Mouse (Mus musculus) lung, embryonic 15.5 days (tissue): ENCODE results near the gene Gfpt1. TPM values are rescaled to one million over a fixed set of nuclear protein-coding genes. Genes with fewer than 3 reads are reported as not detected.

Source experiments
- ATAC-seq: fragments of 200-750 bp; cut with Nextera tagmentation; 2 replicates; pipeline ENCODE4 v1.8.0; 2017; ENCODE audit warnings: moderate number of reproducible peaks, borderline replicate concordance; ENCODE audit not compliant: low FRiP score, low TSS enrichment; ENCODE audit errors: extremely low read depth
- H3K27ac ChIP-seq: fragments of 300-500 bp; sonication (generic); 2 replicates; pipeline ENCODE4 v1.5.1; 2015; ENCODE audit warnings: moderate library complexity, mild to moderate bottlenecking, inconsistent platforms
- H3K27me3 ChIP-seq: fragments of 300-500 bp; sonication (generic); 2 replicates; pipeline ENCODE4 v1.6.1; 2015; ENCODE audit warnings: inconsistent platforms
- H3K36me3 ChIP-seq: fragments of 300-500 bp; sonication (generic); 2 replicates; pipeline ENCODE4 v1.6.1; 2015; ENCODE audit warnings: inconsistent platforms
- H3K4me1 ChIP-seq: fragments of 300-500 bp; sonication (generic); 2 replicates; pipeline ENCODE4 v1.6.1; 2015; ENCODE audit warnings: inconsistent platforms
- H3K4me2 ChIP-seq: fragments of 300-500 bp; sonication (generic); 2 replicates; pipeline ENCODE4 v1.6.1; 2015; ENCODE audit warnings: inconsistent platforms, mild to moderate bottlenecking, moderate library complexity
- H3K4me3 ChIP-seq: fragments of 300-500 bp; sonication (generic); 2 replicates; pipeline ENCODE4 v1.5.1; 2015; ENCODE audit warnings: mild to moderate bottlenecking, inconsistent platforms
- H3K9ac ChIP-seq: fragments of 300-500 bp; sonication (generic); 2 replicates; pipeline ENCODE4 v1.6.1; 2015; ENCODE audit warnings: inconsistent platforms
- H3K9me3 ChIP-seq: fragments of 300-500 bp; sonication (generic); 2 replicates; pipeline ENCODE4 v1.6.1; 2016; ENCODE audit warnings: inconsistent platforms
- WGBS: fragments of 180-500 bp; shearing (Covaris S2); methylation state at CpG from one replicate; pipeline ENCODE4 v1.1.7; 2015; 5-methylcytosine and 5-hydroxymethylcytosine counted together
- polyA plus RNA-seq: library from polyadenylated mRNA; unstranded; fragments of >200 nt; fragmentation: Nextera tagmentation; extraction: Ambion mirVana; gene quantifications from 2 replicates; pipeline ENCODE4 v1.2.1, GENCODE M21; 2015

The Gfpt1 gene
- polyA plus RNA-seq, 1 experiment from 2014 or later: 20.5 TPM

DNA sequence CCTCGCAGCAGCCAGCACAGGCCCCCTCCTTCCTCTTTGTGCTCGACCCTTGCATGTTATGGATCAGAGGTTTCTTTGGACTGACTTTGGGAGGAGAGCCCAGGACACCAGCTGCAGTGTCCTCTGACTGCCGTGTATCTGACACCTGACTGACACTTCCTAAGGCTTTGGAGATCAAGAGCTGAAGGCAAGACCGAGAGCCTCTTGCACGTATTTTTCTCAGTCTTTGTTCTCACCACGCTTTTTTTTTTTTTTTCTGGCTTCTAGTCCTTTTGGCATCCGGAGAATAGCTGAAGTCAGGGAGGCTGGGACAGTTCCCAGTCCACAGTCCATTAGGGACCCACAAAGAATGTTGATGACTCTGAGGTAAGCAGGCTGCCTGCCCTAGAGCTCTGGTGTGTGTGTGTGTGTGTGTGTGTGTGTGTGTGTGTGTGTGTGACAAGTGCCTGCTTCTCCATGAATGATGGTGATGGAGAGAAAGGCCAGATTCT lies 59.8 kb downstream of the Gfpt1 start:
- H3K9me3 ChIP-seq: no peaks in the 10 kb centered on the region
- no peak for ATAC-seq
- H3K27me3 ChIP-seq: no peaks in the 10 kb centered on the region
- H3K9ac ChIP-seq: no peak overlapping the region
- no peak overlapping the region for H3K4me3 ChIP-seq
- 23% methylated on average over 7 of the region's 7 CpGs for WGBS
- no peaks in the 10 kb centered on the region for H3K36me3 ChIP-seq
- no peak overlapping the region for H3K4me2 ChIP-seq
- H3K27ac ChIP-seq: peak overlapping the region; percentile 57
- H3K4me1 ChIP-seq: peaks cover 41% of the 10 kb centered on the region

DNA sequence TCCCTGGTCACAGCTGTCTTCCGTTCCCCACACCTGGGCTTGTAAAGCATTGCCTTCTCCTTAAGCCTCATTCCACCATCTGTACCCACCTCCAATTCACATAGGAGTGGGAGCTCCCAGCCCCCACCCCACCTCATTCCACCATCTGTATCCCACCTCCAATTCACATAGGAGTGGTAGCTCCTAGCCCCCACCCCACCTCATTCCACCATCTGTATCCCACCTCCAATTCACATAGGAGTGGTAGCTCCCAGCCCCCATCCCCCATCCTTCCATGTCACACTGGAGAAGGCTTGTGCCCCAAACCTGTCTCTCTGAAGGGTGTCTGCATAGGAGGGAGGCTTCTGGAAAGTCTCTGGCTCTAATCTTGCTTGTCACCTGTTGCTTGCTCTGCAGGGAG lies 60.7 kb downstream of the Gfpt1 start:
- WGBS: 86% methylated on average over 1 of the region's 1 CpGs
- H3K36me3 ChIP-seq: no peaks in the 10 kb centered on the region
- ATAC-seq: no peak
- no peak overlapping the region for H3K9ac ChIP-seq
- no peak overlapping the region for H3K4me3 ChIP-seq
- H3K9me3 ChIP-seq: no peaks in the 10 kb centered on the region
- H3K27me3 ChIP-seq: no peaks in the 10 kb centered on the region
- H3K4me1 ChIP-seq: peaks cover 41% of the 10 kb centered on the region
- no peak overlapping the region for H3K27ac ChIP-seq
- H3K4me2 ChIP-seq: no peak overlapping the region

DNA sequence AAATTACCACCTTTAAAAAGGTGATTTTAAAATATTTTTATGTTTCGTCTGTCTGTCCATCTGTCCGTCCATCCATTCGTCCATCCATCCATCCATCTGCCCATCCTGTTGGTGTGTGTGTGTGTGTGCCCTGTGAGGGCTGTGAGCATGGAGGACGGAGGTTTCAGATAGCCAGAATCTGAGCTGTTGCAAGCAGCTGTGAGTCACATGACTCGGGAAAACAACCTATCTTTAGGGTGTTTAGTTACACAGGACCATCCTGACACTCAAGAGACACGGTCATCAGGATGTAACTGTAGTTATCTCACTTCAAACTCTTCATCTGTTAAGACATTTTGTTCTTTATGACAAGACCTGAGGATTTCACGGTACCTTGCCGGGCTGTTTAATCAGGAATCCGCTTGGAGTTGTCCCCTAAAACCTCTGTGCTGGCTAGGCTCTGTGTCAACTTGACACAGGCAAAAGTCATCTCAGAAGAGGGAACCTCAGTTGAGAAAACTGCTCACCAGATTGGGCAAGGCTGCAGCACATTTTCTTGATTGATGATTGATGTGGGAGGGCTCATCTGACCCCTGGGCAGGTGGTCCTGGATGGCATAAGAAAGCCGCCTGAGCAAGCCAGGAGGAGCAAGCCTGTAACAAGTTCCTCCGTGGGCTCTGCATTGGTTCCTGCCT lies 61.6 kb downstream of the Gfpt1 start, which contains the start of gene D6Ertd527e:
D6Ertd527e (plus strand) TSS at position 624 of the 674 bp plus-strand sequence.
- H3K4me3 ChIP-seq: no peak within 1 kb of the TSS
- ATAC-seq: no peak
- no peak within 1 kb of the TSS for H3K4me2 ChIP-seq
- peaks cover 37% of the 10 kb centered on the region for H3K4me1 ChIP-seq
- no peaks in the 10 kb centered on the region for H3K36me3 ChIP-seq
- H3K9ac ChIP-seq: no peak within 1 kb of the TSS
- H3K9me3 ChIP-seq: no peaks in the 10 kb centered on the region
- WGBS: 70% methylated on average over 11 of the region's 11 CpGs
- H3K27me3 ChIP-seq: no peaks in the 10 kb centered on the region
- H3K27ac ChIP-seq: no peak within 1 kb of the TSS

DNA sequence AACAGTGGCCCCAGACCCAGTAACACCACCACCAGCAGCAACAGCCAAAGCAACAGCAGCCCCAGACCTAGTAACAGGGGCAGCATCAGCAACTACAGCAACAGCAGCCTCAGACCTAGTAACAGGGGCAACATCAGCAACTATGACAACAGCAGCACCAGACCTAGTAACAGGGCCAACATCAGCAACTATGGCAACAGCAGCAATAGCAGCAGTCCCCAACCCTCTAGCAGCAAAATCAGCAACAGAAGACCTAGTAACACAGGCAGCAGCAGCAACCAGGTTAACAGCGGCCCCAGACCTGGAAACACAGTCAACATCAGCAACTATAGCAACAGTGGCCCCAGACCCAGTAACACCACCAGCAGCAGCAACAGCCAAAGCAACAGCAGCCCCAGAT lies 68.8 kb downstream of the Gfpt1 start:
- WGBS: 91% methylated on average over 1 of the region's 1 CpGs
- no peak for ATAC-seq
- no peaks in the 10 kb centered on the region for H3K9me3 ChIP-seq

DNA sequence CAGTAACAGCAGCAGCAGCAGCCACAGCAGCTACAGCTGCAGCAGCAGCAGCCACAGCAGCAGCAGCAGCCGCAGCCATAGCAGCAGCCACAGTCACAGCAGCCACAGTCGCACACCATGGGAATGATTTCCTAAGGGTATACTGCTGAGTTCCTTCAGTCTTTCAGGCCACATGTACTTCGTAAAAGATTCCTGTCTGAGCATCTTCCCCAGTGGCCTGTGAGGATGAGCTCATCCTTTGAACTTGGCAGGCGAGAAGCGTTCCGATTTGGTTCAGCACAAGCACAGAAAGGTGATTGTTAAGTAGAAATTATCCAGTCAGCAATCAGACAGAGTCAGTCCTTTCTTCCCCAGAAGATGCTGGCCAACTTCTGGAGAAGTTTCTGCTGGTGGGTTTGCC lies 69.5 kb downstream of the Gfpt1 start:
- no peaks in the 10 kb centered on the region for H3K27me3 ChIP-seq
- no peaks in the 10 kb centered on the region for H3K36me3 ChIP-seq
- H3K27ac ChIP-seq: no peak overlapping the region
- 80% methylated on average over 6 of the region's 6 CpGs for WGBS
- ATAC-seq: no peak
- H3K4me2 ChIP-seq: no peak overlapping the region
- no peak overlapping the region for H3K4me3 ChIP-seq
- H3K9ac ChIP-seq: no peak overlapping the region
- no peaks in the 10 kb centered on the region for H3K4me1 ChIP-seq
- H3K9me3 ChIP-seq: no peaks in the 10 kb centered on the region

More for the DNA sequence above, 68.8 kb downstream of the Gfpt1 start:
- H3K4me2 ChIP-seq: no peak overlapping the region
- H3K27ac ChIP-seq: no peak overlapping the region
- H3K4me3 ChIP-seq: no peak overlapping the region
- no peaks in the 10 kb centered on the region for H3K4me1 ChIP-seq
- H3K27me3 ChIP-seq: no peaks in the 10 kb centered on the region
- no peaks in the 10 kb centered on the region for H3K36me3 ChIP-seq
- H3K9ac ChIP-seq: no peak overlapping the region

DNA sequence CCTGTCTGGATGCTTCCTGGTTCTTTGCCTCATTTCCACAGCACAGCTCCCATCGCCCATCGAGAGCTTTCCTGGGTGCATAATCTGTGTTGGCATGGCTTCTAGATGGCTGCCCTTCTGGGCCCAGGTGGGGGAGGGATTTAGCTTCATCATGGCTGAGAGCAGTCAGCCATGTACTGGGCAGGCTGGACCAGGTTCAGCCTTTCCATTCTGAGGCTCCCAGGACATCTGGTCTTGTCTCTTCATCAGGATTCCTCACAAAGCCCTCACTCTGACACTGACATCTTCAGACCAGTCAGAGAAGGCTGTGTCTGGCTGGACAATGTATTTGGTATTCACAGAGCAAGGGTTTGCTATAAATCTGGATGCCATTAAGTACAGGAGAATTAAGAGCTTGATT lies 73.3 kb downstream of the Gfpt1 start:
- H3K27me3 ChIP-seq: no peaks in the 10 kb centered on the region
- H3K9me3 ChIP-seq: no peaks in the 10 kb centered on the region
- H3K27ac ChIP-seq: no peak overlapping the region
- no peak for ATAC-seq
- no peak overlapping the region for H3K4me2 ChIP-seq
- 90% methylated on average over 2 of the region's 2 CpGs for WGBS
- H3K36me3 ChIP-seq: no peaks in the 10 kb centered on the region
- no peak overlapping the region for H3K4me3 ChIP-seq
- H3K4me1 ChIP-seq: peaks cover 9% of the 10 kb centered on the region; the same call in 1 of the 2 replicates
- H3K9ac ChIP-seq: no peak overlapping the region

DNA sequence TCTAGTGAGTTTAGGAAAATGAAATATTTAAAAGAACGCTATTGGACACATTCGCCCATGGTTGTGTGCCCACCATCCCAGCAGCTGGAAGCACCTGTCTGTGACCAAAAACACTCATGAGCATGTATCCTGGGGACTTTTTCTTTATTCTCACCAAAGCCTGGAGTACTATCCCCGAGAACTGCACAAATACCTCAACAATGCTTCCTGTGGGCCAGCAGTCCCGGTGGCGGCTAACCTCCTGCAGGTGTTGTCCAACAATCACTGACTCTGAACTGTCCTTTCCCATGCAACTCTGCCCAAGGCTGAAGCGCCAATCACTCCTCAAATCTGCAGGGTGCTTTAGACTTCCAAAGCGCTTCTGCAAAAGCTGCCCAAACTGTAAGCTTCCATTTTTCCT lies 74.0 kb downstream of the Gfpt1 start:
- no peak for ATAC-seq
- Histone ChIP-seq H3K9me3 (no peaks in the 10 kb centered on the region), H3K27ac (no peak overlapping the region), H3K4me3 (no peak overlapping the region), H3K36me3 (no peaks in the 10 kb centered on the region), H3K9ac (no peak overlapping the region), H3K4me1 (peaks cover 9% of the 10 kb centered on the region; the same call in 1 of the 2 replicates), H3K4me2 (no peak overlapping the region), H3K27me3 (no peaks in the 10 kb centered on the region)
- WGBS: 79% methylated on average over 7 of the region's 7 CpGs

DNA sequence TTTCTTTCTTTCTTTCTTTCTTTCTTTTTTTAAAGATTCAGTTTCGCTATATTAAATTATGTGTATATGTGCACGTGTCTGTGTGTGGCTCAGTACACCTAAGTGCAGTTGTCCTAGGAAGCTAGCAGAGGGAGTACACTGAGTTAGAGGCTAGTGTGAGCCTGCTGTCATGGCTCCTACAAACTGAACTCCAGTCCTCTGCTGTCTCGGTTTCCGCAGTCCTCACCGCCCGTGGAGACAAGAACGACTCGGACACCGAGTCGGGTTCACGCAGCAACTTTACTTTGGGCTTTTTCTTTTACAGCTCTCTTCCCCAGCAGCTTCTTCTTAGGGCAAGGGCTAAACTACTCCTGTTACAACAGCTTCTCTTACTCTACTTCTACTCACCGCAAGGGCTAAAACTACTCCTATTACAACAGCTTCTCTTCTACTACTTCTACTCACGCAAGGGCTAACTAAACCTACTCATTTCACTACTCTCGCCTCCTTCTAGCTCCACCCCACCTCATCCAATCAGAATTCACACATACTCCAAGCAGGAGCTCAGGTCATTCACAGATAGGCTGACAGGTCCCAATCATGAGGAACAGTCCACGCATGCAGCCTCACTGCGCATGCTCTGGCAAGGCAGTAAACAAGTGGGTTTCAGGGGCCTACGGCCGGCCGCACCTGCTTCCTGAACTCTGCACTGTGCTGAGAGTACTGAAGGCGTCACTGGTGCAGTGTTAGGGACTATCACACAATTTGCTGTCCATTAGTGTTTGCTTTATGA lies 76.6 kb downstream of the Gfpt1 start:
- peak; percentile 55; the same call in 1 of the 2 replicates for ATAC-seq
- no peak overlapping the region for H3K4me2 ChIP-seq
- H3K27me3 ChIP-seq: no peaks in the 10 kb centered on the region
- 74% methylated on average over 20 of the region's 20 CpGs for WGBS
- no peaks in the 10 kb centered on the region for H3K36me3 ChIP-seq
- no peaks in the 10 kb centered on the region for H3K9me3 ChIP-seq
- peak overlapping the region; percentile 67; the same call in 1 of the 2 replicates for H3K27ac ChIP-seq
- no peak overlapping the region for H3K4me3 ChIP-seq
- H3K4me1 ChIP-seq: peaks cover 9% of the 10 kb centered on the region; the same call in 1 of the 2 replicates
- H3K9ac ChIP-seq: no peak overlapping the region

DNA sequence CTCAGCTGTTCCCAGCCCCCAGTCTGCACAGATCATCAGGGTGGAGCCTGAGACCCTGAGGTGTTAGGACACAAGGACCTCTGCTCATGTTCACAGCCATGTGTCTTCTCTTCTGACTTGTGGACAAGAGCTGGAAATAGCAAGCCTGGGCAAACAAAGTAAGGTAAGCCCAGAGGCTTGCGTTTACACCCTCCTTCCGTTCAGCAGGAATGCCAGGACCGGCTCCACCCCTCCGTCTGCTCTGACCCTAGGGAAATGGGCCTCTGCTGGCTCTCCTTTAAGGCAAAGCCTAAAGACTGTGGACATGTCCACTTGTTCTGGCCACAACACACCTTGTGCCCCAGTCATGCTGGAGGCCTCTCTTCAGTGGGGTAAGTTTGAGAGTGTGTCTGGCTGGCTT lies 77.3 kb downstream of the Gfpt1 start:
- Histone ChIP-seq H3K9me3 (no peaks in the 10 kb centered on the region), H3K36me3 (no peaks in the 10 kb centered on the region), H3K9ac (no peak overlapping the region), H3K4me1 (peaks cover 9% of the 10 kb centered on the region; the same call in 1 of the 2 replicates), H3K27me3 (no peaks in the 10 kb centered on the region), H3K4me3 (no peak overlapping the region), H3K27ac (peak overlapping the region; percentile 67; the same call in 1 of the 2 replicates), H3K4me2 (no peak overlapping the region)
- WGBS: 31% methylated on average over 4 of the region's 4 CpGs
- no peak for ATAC-seq

DNA sequence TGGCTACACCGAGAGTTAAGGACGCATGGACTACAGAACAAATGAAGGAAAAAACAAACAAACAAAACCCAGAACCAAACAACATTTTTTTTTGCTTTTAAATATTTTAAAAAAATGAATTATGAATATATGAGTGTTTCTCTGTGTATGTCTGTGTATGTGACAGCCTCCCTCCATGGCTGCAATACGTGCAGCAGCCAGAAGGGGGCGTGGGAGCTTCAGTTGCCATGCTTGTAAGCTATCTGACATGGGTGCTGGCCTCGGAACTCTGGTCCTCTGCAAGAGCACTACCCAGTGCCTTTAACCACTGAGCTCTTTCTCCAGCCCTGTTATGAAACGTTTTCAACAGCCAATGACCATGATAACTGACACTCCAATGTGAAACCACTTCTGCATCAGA lies 78.0 kb downstream of the Gfpt1 start:
- Histone ChIP-seq H3K36me3 (no peaks in the 10 kb centered on the region), H3K4me2 (no peak overlapping the region), H3K4me3 (no peak overlapping the region), H3K4me1 (peaks cover 9% of the 10 kb centered on the region; the same call in 1 of the 2 replicates), H3K9me3 (no peaks in the 10 kb centered on the region), H3K27ac (no peak overlapping the region), H3K27me3 (no peaks in the 10 kb centered on the region), H3K9ac (no peak overlapping the region)
- WGBS: 74% methylated on average over 6 of the region's 6 CpGs
- no peak for ATAC-seq

DNA sequence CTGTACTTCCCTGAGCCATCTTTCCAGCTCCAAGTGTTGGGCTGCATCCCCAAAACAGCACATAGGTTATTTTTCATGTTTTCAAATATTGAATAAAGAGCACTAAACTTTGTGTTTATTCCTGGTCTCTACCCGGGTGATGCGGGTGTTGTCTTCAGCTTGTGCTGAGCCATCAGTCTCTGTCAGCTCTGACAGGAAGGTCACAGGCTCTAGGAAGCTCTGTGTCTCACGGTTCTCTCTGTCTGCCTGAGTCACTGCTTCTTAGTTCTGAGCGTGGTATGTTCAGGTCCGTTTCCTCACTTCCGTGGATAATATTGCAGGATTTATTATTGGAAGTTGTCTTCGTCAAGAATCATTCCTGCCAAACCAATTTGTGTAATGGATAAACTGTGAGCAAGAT lies 79.3 kb downstream of the Gfpt1 start:
- H3K36me3 ChIP-seq: no peaks in the 10 kb centered on the region
- 37% methylated on average over 7 of the region's 7 CpGs for WGBS
- no peak overlapping the region for H3K9ac ChIP-seq
- H3K4me3 ChIP-seq: no peak overlapping the region
- no peak overlapping the region for H3K4me2 ChIP-seq
- no peaks in the 10 kb centered on the region for H3K27me3 ChIP-seq
- ATAC-seq: no peak
- H3K4me1 ChIP-seq: peaks cover 14% of the 10 kb centered on the region
- no peak overlapping the region for H3K27ac ChIP-seq
- H3K9me3 ChIP-seq: no peaks in the 10 kb centered on the region

DNA sequence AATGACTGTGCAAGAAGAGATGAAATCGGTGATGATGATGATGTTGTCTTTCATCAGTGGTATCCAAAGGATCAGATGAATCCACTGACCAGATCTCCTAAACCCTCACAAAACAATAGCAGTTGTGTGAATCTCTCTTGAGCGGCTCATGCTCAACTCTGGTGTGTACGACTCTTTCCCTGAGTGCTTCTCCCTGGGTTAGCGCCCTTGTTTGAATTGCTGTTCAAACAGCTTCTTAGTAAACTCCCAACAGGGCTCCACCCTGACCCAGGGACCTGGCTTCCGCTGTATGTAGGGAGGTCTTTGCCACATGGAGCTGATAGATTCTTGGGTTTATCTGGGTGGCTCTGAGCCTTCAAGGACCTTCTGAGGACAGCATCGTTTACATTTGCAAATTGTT lies 80.8 kb downstream of the Gfpt1 start:
- ATAC-seq: no peak
- H3K9ac ChIP-seq: no peak overlapping the region
- H3K4me3 ChIP-seq: no peak overlapping the region
- 59% methylated on average over 6 of the region's 6 CpGs for WGBS
- no peak overlapping the region for H3K4me2 ChIP-seq
- peaks cover 21% of the 10 kb centered on the region for H3K4me1 ChIP-seq
- H3K27me3 ChIP-seq: no peaks in the 10 kb centered on the region
- H3K9me3 ChIP-seq: no peaks in the 10 kb centered on the region
- no peak overlapping the region for H3K27ac ChIP-seq
- no peaks in the 10 kb centered on the region for H3K36me3 ChIP-seq
